Mouse (Mus musculus) lung, embryonic 16.5 days (tissue): ENCODE measurements around the gene Hsh2d. TPM values are rescaled to one million over a fixed set of nuclear protein-coding genes. Genes with fewer than 3 reads are reported as not detected.
A peak's percentile ranks its signal among the peaks of the same experiment; 100 is the strongest.

Experiments
- ATAC-seq: fragments of 200-750 bp; cut with Nextera tagmentation; 2 replicates; pipeline ENCODE4 v1.8.0; 2017; ENCODE audit warnings: low read depth, mild to moderate bottlenecking, moderate library complexity
- H3K27ac ChIP-seq: fragments of 300-500 bp; sonication (generic); 2 replicates; pipeline ENCODE4 v1.5.1; 2014; ENCODE audit warnings: mild to moderate bottlenecking, control low read depth, low read length
- H3K27me3 ChIP-seq: fragments of 300-500 bp; sonication (generic); 2 replicates; pipeline ENCODE4 v1.6.1; 2014; ENCODE audit warnings: low read depth, low read length, mixed read lengths; ENCODE audit not compliant: control insufficient read depth, insufficient read depth
- H3K36me3 ChIP-seq: fragments of 300-500 bp; sonication (generic); 2 replicates; pipeline ENCODE4 v1.6.1; 2014; ENCODE audit warnings: low read length; ENCODE audit not compliant: control insufficient read depth, insufficient read depth
- H3K4me1 ChIP-seq: fragments of 300-500 bp; sonication (generic); replicated peaks from 2 replicates; pipeline ENCODE4 v1.6.1; 2014; ENCODE audit warnings: low read length, mixed read lengths; ENCODE audit not compliant: control insufficient read depth, insufficient read depth
- H3K4me2 ChIP-seq: fragments of 300-500 bp; sonication (generic); 2 replicates; pipeline ENCODE4 v1.6.1; 2014; ENCODE audit warnings: low read depth, low read length, control low read depth
- H3K4me3 ChIP-seq: fragments of 300-500 bp; sonication (generic); 2 replicates; pipeline ENCODE4 v1.5.1; 2014; ENCODE audit warnings: mild to moderate bottlenecking, low read length, control low read depth
- H3K9ac ChIP-seq: fragments of 300-500 bp; sonication (generic); 2 replicates; pipeline ENCODE4 v1.6.1; 2014; ENCODE audit warnings: low read length, control low read depth
- H3K9me3 ChIP-seq: fragments of 300-500 bp; sonication (generic); 2 replicates; pipeline ENCODE4 v1.6.1; 2016; ENCODE audit warnings: low read length; ENCODE audit not compliant: control insufficient read depth
- WGBS: fragments of 180-500 bp; shearing (Covaris S2); extraction: QIAGEN DNeasy Blood & Tissue Kit; methylation state at CpG from one replicate; pipeline ENCODE4 v1.1.7; 2014; 5-methylcytosine and 5-hydroxymethylcytosine counted together
- polyA plus RNA-seq: library from polyadenylated mRNA; unstranded; fragments of >200 nt; fragmentation: Nextera tagmentation; extraction: Ambion mirVana; gene quantifications from 2 replicates; pipeline ENCODE4 v1.2.1, GENCODE M21; 2015

Gene Hsh2d
- polyA plus RNA-seq, 1 experiment from 2014 or later, result 0.41 TPM

DNA sequence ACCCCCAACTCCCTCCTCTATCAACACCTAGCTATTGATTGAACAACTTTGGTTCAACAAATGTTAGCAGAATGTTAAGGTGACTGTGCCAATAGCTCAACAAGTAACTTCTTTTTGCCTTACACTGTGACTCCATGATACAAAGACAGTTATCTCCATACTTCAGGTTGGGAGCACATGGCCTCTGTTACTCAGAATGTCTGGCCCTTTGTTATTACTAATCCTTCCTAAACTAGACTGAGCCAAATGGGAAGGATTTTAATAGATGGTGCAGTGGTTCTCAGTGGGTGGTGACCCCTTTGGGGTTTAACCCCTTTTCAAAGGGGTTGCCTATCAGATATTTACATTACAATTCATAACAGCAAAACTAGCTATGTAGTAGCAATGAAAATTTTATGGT lies 36.1 kb upstream of the Hsh2d start:
- ATAC-seq, result no peak
- Histone ChIP-seq H3K27ac (no peak overlapping the region), H3K4me2 (no peak overlapping the region), H3K27me3 (no peaks in the 10 kb centered on the region), H3K9me3 (no peaks in the 10 kb centered on the region), H3K36me3 (peaks cover 36% of the 10 kb centered on the region), H3K4me1 (no peaks in the 10 kb centered on the region), H3K4me3 (no peak overlapping the region), H3K9ac (no peak overlapping the region)

DNA sequence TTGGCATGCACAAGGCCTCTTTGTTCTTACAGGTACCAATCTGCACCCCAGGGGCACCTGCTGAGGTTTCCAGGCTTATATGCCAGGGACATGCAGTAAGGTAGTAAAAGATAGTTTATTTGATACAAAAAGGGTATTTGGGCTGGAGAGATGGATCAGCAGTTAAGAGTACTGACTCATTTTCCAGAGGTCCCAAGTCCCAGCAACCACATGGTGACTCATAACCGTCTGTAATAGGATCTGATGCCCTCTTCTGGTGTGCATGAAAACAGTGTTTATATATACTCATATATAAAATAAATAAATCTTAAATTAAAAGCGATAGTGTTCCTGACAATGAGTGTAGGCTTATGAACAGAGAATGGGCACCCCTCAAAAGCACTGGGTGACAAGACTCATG lies 31.3 kb upstream of the Hsh2d start:
- H3K4me1 ChIP-seq, result peaks cover 12% of the 10 kb centered on the region
- no peak overlapping the region for H3K9ac ChIP-seq
- H3K27ac ChIP-seq, result no peak overlapping the region
- H3K4me2 ChIP-seq, result no peak overlapping the region
- WGBS, result 53% methylated on average over 2 of the region's 2 CpGs
- H3K4me3 ChIP-seq, result no peak overlapping the region
- peaks cover 9% of the 10 kb centered on the region; the same call in 1 of the 2 replicates for H3K36me3 ChIP-seq
- no peaks in the 10 kb centered on the region for H3K27me3 ChIP-seq
- no peak for ATAC-seq
- H3K9me3 ChIP-seq, result no peaks in the 10 kb centered on the region

DNA sequence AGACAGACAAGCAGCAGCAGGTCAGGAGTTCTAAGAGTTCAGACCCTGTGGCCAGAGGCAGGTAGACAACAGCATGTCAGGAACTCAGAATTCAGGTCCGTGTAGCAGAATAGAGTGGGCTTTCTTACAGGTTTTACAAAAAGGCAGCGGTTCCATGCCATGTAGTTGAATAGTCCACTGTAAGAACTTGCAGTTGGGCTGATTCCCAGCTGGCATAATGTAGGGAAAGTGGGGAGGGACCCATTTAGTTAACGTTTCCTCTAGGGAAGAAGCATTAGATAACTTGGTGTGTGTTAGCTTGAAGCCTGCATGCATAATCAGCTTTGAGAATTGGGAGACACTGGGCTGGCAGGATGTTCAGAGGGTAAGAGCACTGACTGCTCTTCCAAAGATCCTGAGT lies 30.7 kb upstream of the Hsh2d start:
- no peak overlapping the region for H3K9ac ChIP-seq

GRCm38 (mm10) chr8:72160007-72160406 lies 29.4 kb upstream of the Hsh2d start:
- 65% methylated on average over 3 of the region's 3 CpGs for WGBS
- H3K36me3 ChIP-seq, result peaks cover 5% of the 10 kb centered on the region; the same call in 1 of the 2 replicates
- H3K9ac ChIP-seq, result peak overlapping the region; percentile 68
- H3K9me3 ChIP-seq, result no peaks in the 10 kb centered on the region
- H3K27me3 ChIP-seq, result no peaks in the 10 kb centered on the region
- H3K4me3 ChIP-seq, result peak overlapping the region; percentile 53
- ATAC-seq, result no peak
- H3K4me2 ChIP-seq, result peak overlapping the region; percentile 82
- no peak overlapping the region; the same call in 1 of the 2 replicates for H3K27ac ChIP-seq
- H3K4me1 ChIP-seq, result peaks cover 12% of the 10 kb centered on the region

More for the DNA sequence above, 30.7 kb upstream of the Hsh2d start:
- Histone ChIP-seq H3K27me3 (no peaks in the 10 kb centered on the region), H3K4me1 (peaks cover 12% of the 10 kb centered on the region), H3K9me3 (no peaks in the 10 kb centered on the region), H3K4me3 (no peak overlapping the region), H3K36me3 (peaks cover 2% of the 10 kb centered on the region; the same call in 1 of the 2 replicates), H3K4me2 (no peak overlapping the region), H3K27ac (no peak overlapping the region)
- 76% methylated on average over 3 of the region's 3 CpGs for WGBS
- ATAC-seq, result no peak

- Histone ChIP-seq H3K9me3 (no peaks in the 10 kb centered on the region), H3K36me3 (peaks cover 5% of the 10 kb centered on the region), H3K27ac (peak within 1 kb of the TSS; percentile 78), H3K4me1 (peaks cover 12% of the 10 kb centered on the region), H3K4me3 (peak within 1 kb of the TSS; percentile 95), H3K4me2 (peak within 1 kb of the TSS; percentile 87), H3K9ac (peak within 1 kb of the TSS; percentile 98), H3K27me3 (no peaks in the 10 kb centered on the region)
- under 1% methylated on average over 82 of the region's 82 CpGs for WGBS
- peak; percentile 99 for ATAC-seq
Measured at GRCm38 (mm10) chr8:72160707-72161697, 28.4 kb upstream of the Hsh2d start, which contains the start of gene Rab8a. TSS of gene Rab8a (plus strand) at chr8:72161200.

DNA sequence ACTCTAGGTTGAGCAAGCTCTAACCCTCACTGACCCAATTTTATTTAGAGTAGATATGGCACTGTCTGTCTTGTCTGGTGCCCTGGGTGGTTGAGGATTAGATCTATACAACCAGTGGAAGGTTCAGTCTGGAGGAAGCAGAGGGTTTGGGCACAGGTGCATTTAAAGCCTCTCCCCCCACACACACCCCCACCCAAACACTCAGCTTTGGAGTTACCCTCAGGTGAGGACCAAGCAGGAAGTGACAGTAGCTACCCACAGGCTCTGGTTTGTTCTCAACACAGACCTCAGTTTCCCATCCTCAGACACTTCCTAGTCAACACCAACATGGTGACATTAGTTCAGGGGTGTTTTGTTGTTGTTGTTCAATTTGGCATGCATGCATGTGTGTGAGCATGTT lies 26.6 kb upstream of the Hsh2d start:
- H3K4me3 ChIP-seq, result no peak overlapping the region
- peaks cover 5% of the 10 kb centered on the region for H3K36me3 ChIP-seq
- ATAC-seq, result no peak
- H3K27ac ChIP-seq, result no peak overlapping the region
- no peaks in the 10 kb centered on the region for H3K27me3 ChIP-seq
- no peak overlapping the region for H3K9ac ChIP-seq
- H3K9me3 ChIP-seq, result no peaks in the 10 kb centered on the region
- peak overlapping the region; percentile 87; the same call in 1 of the 2 replicates for H3K4me2 ChIP-seq
- peaks cover 12% of the 10 kb centered on the region for H3K4me1 ChIP-seq

DNA sequence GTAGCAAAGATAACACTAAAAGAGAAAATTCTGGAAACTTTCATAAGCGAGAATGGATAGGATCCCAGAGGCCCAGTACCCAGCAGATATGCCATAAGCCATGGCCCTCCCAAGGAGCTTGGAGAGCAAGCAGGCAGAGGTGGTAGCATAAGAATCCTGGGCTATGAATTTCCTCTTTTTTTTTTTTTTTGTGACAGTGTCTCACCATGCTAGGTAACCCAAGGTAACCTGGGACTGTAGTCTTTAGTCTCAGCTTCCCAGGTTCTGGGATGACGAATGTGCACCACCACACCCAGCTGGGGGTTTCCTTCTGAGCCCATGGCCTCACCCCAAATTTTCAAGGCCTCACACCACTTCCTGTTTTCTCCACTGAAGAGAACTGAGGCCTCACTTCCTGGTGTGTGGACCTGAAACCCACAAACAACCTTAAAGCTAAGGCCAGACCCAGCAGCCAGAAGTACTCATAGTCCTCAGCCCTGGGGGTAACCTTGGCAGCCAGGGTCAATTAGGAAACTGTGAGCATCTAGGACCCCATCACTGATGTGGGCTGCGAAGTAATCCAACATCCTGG lies 20.3 kb upstream of the Hsh2d start:
- H3K27me3 ChIP-seq, result no peaks in the 10 kb centered on the region
- H3K27ac ChIP-seq, result no peak overlapping the region
- no peak overlapping the region for H3K4me3 ChIP-seq
- H3K36me3 ChIP-seq, result peaks cover 45% of the 10 kb centered on the region
- H3K9me3 ChIP-seq, result no peaks in the 10 kb centered on the region
- no peak for ATAC-seq
- no peaks in the 10 kb centered on the region for H3K4me1 ChIP-seq
- WGBS, result 84% methylated on average over 3 of the region's 3 CpGs
- H3K4me2 ChIP-seq, result no peak overlapping the region
- H3K9ac ChIP-seq, result no peak overlapping the region

GRCm38 (mm10) chr8:72169681-72170249 lies 19.7 kb upstream of the Hsh2d start:
- 62% methylated on average over 3 of the region's 3 CpGs for WGBS
- ATAC-seq, result no peak
- Histone ChIP-seq H3K9me3 (no peaks in the 10 kb centered on the region), H3K36me3 (peaks cover 45% of the 10 kb centered on the region), H3K4me2 (no peak overlapping the region), H3K4me3 (no peak overlapping the region), H3K9ac (no peak overlapping the region), H3K27me3 (no peaks in the 10 kb centered on the region), H3K27ac (no peak overlapping the region), H3K4me1 (no peaks in the 10 kb centered on the region)

GRCm38 (mm10) chr8:72177346-72177925 lies 12.0 kb upstream of the Hsh2d start:
- Histone ChIP-seq H3K36me3 (peaks cover 41% of the 10 kb centered on the region), H3K27me3 (no peaks in the 10 kb centered on the region), H3K9ac (no peak overlapping the region), H3K4me1 (no peaks in the 10 kb centered on the region), H3K4me2 (no peak overlapping the region), H3K9me3 (no peaks in the 10 kb centered on the region), H3K4me3 (no peak overlapping the region), H3K27ac (no peak overlapping the region)
- peak; percentile 58 for ATAC-seq
- WGBS, result 61% methylated on average over 5 of the region's 5 CpGs
